Mouse (Mus musculus): ENCODE data around the gene Mymk. TPM values are rescaled to one million over a fixed set of nuclear protein-coding genes. Genes with fewer than 3 reads are reported as not detected.

Mymk gene
- polyA plus RNA-seq, 1 experiment from 2014 or later = 0.54 TPM

GRCm38 (mm10) chr2:27074804-27075203 is 2.8 kb upstream of the Mymk start:
- Histone ChIP-seq H3K27me3 (ENCODE audit: control insufficient read depth, insufficient read depth, low read length) (no peaks in the 10 kb centered on the region), H3K4me1 (ENCODE audit: control insufficient read depth, insufficient read depth, low read length) (peaks cover 20% of the 10 kb centered on the region), H3K27ac (ENCODE audit: low read depth, low read length) (no peak overlapping the region), H3K36me3 (ENCODE audit: control insufficient read depth, insufficient read depth, low read length) (no peaks in the 10 kb centered on the region), H3K4me3 (ENCODE audit: low read length) (no peak overlapping the region), H3K9ac (ENCODE audit: low read depth, low read length) (no peak overlapping the region), H3K9me3 (ENCODE audit: control insufficient read depth, low read length) (no peaks in the 10 kb centered on the region), H3K4me2 (replicated peaks; ENCODE audit: low read depth, low read length) (no peak overlapping the region)
- ATAC-seq (ENCODE audit: low FRiP score, low TSS enrichment) = no peak
- WGBS = 68% methylated on average over 4 of the region's 4 CpGs

- H3K27ac ChIP-seq (ENCODE audit: low read depth, low read length) = no peak overlapping the region
- H3K36me3 ChIP-seq (ENCODE audit: control insufficient read depth, insufficient read depth, low read length) = no peaks in the 10 kb centered on the region
- 61% methylated on average over 4 of the region's 4 CpGs for WGBS
Observed at GRCm38 (mm10) chr2:27073407-27073806, 1.4 kb upstream of the Mymk start.

GRCm38 (mm10) chr2:27071137-27071536 is 842 bp downstream of the Mymk start:
- Histone ChIP-seq H3K4me3 (ENCODE audit: low read length) (no peak overlapping the region), H3K27ac (ENCODE audit: low read depth, low read length) (no peak overlapping the region), H3K4me1 (ENCODE audit: control insufficient read depth, insufficient read depth, low read length) (no peaks in the 10 kb centered on the region), H3K9ac (ENCODE audit: low read depth, low read length) (no peak overlapping the region), H3K27me3 (ENCODE audit: control insufficient read depth, insufficient read depth, low read length) (no peaks in the 10 kb centered on the region), H3K9me3 (ENCODE audit: control insufficient read depth, low read length) (no peaks in the 10 kb centered on the region), H3K4me2 (replicated peaks; ENCODE audit: low read depth, low read length) (no peak overlapping the region), H3K36me3 (ENCODE audit: control insufficient read depth, insufficient read depth, low read length) (no peaks in the 10 kb centered on the region)
- ATAC-seq (ENCODE audit: low FRiP score, low TSS enrichment) = no peak
- WGBS = 60% methylated on average over 4 of the region's 4 CpGs

More at GRCm38 (mm10) chr2:27073407-27073806, 1.4 kb upstream of the Mymk start:
- Histone ChIP-seq H3K4me3 (ENCODE audit: low read length) (no peak overlapping the region), H3K4me1 (ENCODE audit: control insufficient read depth, insufficient read depth, low read length) (peaks cover 6% of the 10 kb centered on the region), H3K9ac (ENCODE audit: low read depth, low read length) (no peak overlapping the region), H3K9me3 (ENCODE audit: control insufficient read depth, low read length) (no peaks in the 10 kb centered on the region), H3K27me3 (ENCODE audit: control insufficient read depth, insufficient read depth, low read length) (no peaks in the 10 kb centered on the region), H3K4me2 (replicated peaks; ENCODE audit: low read depth, low read length) (no peak overlapping the region)
- no peak for ATAC-seq (ENCODE audit: low FRiP score, low TSS enrichment)

GRCm38 (mm10) chr2:27070247-27070813 is 1.6 kb downstream of the Mymk start:
- Histone ChIP-seq H3K36me3 (ENCODE audit: control insufficient read depth, insufficient read depth, low read length) (no peaks in the 10 kb centered on the region), H3K9ac (ENCODE audit: low read depth, low read length) (no peak overlapping the region), H3K9me3 (ENCODE audit: control insufficient read depth, low read length) (no peaks in the 10 kb centered on the region), H3K27ac (ENCODE audit: low read depth, low read length) (no peak overlapping the region), H3K27me3 (ENCODE audit: control insufficient read depth, insufficient read depth, low read length) (no peaks in the 10 kb centered on the region), H3K4me3 (ENCODE audit: low read length) (no peak overlapping the region), H3K4me2 (replicated peaks; ENCODE audit: low read depth, low read length) (no peak overlapping the region), H3K4me1 (ENCODE audit: control insufficient read depth, insufficient read depth, low read length) (no peaks in the 10 kb centered on the region)
- WGBS = 78% methylated on average over 2 of the region's 2 CpGs
- no peak for ATAC-seq (ENCODE audit: low FRiP score, low TSS enrichment)

- H3K27me3 ChIP-seq (ENCODE audit: control insufficient read depth, insufficient read depth, low read length) = no peaks in the 10 kb centered on the region
- no peaks in the 10 kb centered on the region for H3K36me3 ChIP-seq (ENCODE audit: control insufficient read depth, insufficient read depth, low read length)
- H3K4me2 ChIP-seq (replicated peaks; ENCODE audit: low read depth, low read length) = no peak overlapping the region
- H3K4me3 ChIP-seq (ENCODE audit: low read length) = no peak overlapping the region
- H3K9ac ChIP-seq (ENCODE audit: low read depth, low read length) = no peak overlapping the region
- H3K27ac ChIP-seq (ENCODE audit: low read depth, low read length) = no peak overlapping the region
- no peaks in the 10 kb centered on the region for H3K4me1 ChIP-seq (ENCODE audit: control insufficient read depth, insufficient read depth, low read length)
- H3K9me3 ChIP-seq (ENCODE audit: control insufficient read depth, low read length) = no peaks in the 10 kb centered on the region
- ATAC-seq (ENCODE audit: low FRiP score, low TSS enrichment) = no peak
- WGBS = 54% methylated on average over 3 of the region's 3 CpGs
Observed at GRCm38 (mm10) chr2:27069646-27070045, 2.3 kb downstream of the Mymk start.

GRCm38 (mm10) chr2:27067996-27068395 is 4.0 kb downstream of the Mymk start:
- Histone ChIP-seq H3K4me3 (ENCODE audit: low read length) (no peak overlapping the region), H3K27ac (ENCODE audit: low read depth, low read length) (no peak overlapping the region), H3K9me3 (ENCODE audit: control insufficient read depth, low read length) (no peaks in the 10 kb centered on the region), H3K4me2 (replicated peaks; ENCODE audit: low read depth, low read length) (no peak overlapping the region), H3K27me3 (ENCODE audit: control insufficient read depth, insufficient read depth, low read length) (no peaks in the 10 kb centered on the region), H3K36me3 (ENCODE audit: control insufficient read depth, insufficient read depth, low read length) (no peaks in the 10 kb centered on the region), H3K4me1 (ENCODE audit: control insufficient read depth, insufficient read depth, low read length) (no peaks in the 10 kb centered on the region), H3K9ac (ENCODE audit: low read depth, low read length) (no peak overlapping the region)
- WGBS = 41% methylated on average over 2 of the region's 2 CpGs
- no peak for ATAC-seq (ENCODE audit: low FRiP score, low TSS enrichment)

- H3K9ac ChIP-seq (ENCODE audit: low read depth, low read length) = no peak overlapping the region
- no peaks in the 10 kb centered on the region for H3K4me1 ChIP-seq (ENCODE audit: control insufficient read depth, insufficient read depth, low read length)
- no peak overlapping the region for H3K27ac ChIP-seq (ENCODE audit: low read depth, low read length)
- no peak overlapping the region for H3K4me2 ChIP-seq (replicated peaks; ENCODE audit: low read depth, low read length)
- H3K4me3 ChIP-seq (ENCODE audit: low read length) = no peak overlapping the region
- no peak for ATAC-seq (ENCODE audit: low FRiP score, low TSS enrichment)
- H3K36me3 ChIP-seq (ENCODE audit: control insufficient read depth, insufficient read depth, low read length) = no peaks in the 10 kb centered on the region
- no peaks in the 10 kb centered on the region for H3K9me3 ChIP-seq (ENCODE audit: control insufficient read depth, low read length)
- WGBS = 90% methylated on average over 2 of the region's 2 CpGs
- no peaks in the 10 kb centered on the region for H3K27me3 ChIP-seq (ENCODE audit: control insufficient read depth, insufficient read depth, low read length)
Observed at GRCm38 (mm10) chr2:27067124-27067523, 4.9 kb downstream of the Mymk start.

GRCm38 (mm10) chr2:27059187-27059586 is 12.8 kb downstream of the Mymk start:
- H3K27me3 ChIP-seq (ENCODE audit: control insufficient read depth, insufficient read depth, low read length) = no peaks in the 10 kb centered on the region
- WGBS = 71% methylated on average over 9 of the region's 9 CpGs
- no peak overlapping the region for H3K27ac ChIP-seq (ENCODE audit: low read depth, low read length)
- H3K36me3 ChIP-seq (ENCODE audit: control insufficient read depth, insufficient read depth, low read length) = no peaks in the 10 kb centered on the region
- no peak overlapping the region for H3K4me2 ChIP-seq (replicated peaks; ENCODE audit: low read depth, low read length)
- peaks cover 8% of the 10 kb centered on the region for H3K4me1 ChIP-seq (ENCODE audit: control insufficient read depth, insufficient read depth, low read length)
- no peaks in the 10 kb centered on the region for H3K9me3 ChIP-seq (ENCODE audit: control insufficient read depth, low read length)
- H3K4me3 ChIP-seq (ENCODE audit: low read length) = no peak overlapping the region
- ATAC-seq (ENCODE audit: low FRiP score, low TSS enrichment) = no peak
- H3K9ac ChIP-seq (ENCODE audit: low read depth, low read length) = no peak overlapping the region

GRCm38 (mm10) chr2:27058751-27059150 is 13.2 kb downstream of the Mymk start:
- no peaks in the 10 kb centered on the region for H3K27me3 ChIP-seq (ENCODE audit: control insufficient read depth, insufficient read depth, low read length)
- H3K4me1 ChIP-seq (ENCODE audit: control insufficient read depth, insufficient read depth, low read length) = peaks cover 8% of the 10 kb centered on the region
- no peak overlapping the region for H3K9ac ChIP-seq (ENCODE audit: low read depth, low read length)
- no peaks in the 10 kb centered on the region for H3K9me3 ChIP-seq (ENCODE audit: control insufficient read depth, low read length)
- no peaks in the 10 kb centered on the region for H3K36me3 ChIP-seq (ENCODE audit: control insufficient read depth, insufficient read depth, low read length)
- no peak overlapping the region; the same call in 1 of the 2 replicates for H3K4me2 ChIP-seq (replicated peaks; ENCODE audit: low read depth, low read length)
- no peak for ATAC-seq (ENCODE audit: low FRiP score, low TSS enrichment)
- 12% methylated on average over 12 of the region's 12 CpGs for WGBS
- H3K4me3 ChIP-seq (ENCODE audit: low read length) = no peak overlapping the region
- H3K27ac ChIP-seq (ENCODE audit: low read depth, low read length) = no peak overlapping the region
